Mouse (Mus musculus) CH12.LX (cell line): ENCODE measurements around the gene Caln1. TPM values are rescaled to one million over a fixed set of nuclear protein-coding genes. Genes with fewer than 3 reads are reported as not detected.

Experiments used
- DNase-seq: peaks from one replicate; pipeline ENCODE4 v3.0.0-alpha.2; 2013; ENCODE audit errors: extremely low read depth
- H3K27ac ChIP-seq: 2 replicates; pipeline ENCODE4 v1.5.1; 2012; ENCODE audit warnings: low read depth, mild to moderate bottlenecking, control low read depth, moderate library complexity; ENCODE audit not compliant: insufficient read depth
- H3K27me3 ChIP-seq: replicated peaks from 2 replicates; pipeline ENCODE3; 2012; ENCODE audit warnings: inconsistent platforms
- H3K36me3 ChIP-seq, 2 experiments: replicated peaks in 1 of 2; 2 replicates each; pipeline versions ENCODE3 to v1.6.1; 2012; ENCODE audit warnings: inconsistent platforms in 1 of 2, low read length in 1 of 2, mild to moderate bottlenecking in 1 of 2, mixed read lengths in 1 of 2, moderate library complexity in 1 of 2; ENCODE audit not compliant: control insufficient read depth in 1 of 2, insufficient read depth in 1 of 2
- H3K4me1 ChIP-seq, 2 experiments: 2 replicates each; pipeline ENCODE4 v1.6.1; 2012; ENCODE audit warnings: inconsistent platforms in 1 of 2, moderate library complexity in 1 of 2; ENCODE audit not compliant: insufficient read depth in 2 of 2, control insufficient read depth in 1 of 2
- H3K4me2 ChIP-seq: 2 replicates; pipeline ENCODE4 v1.6.1; 2012; ENCODE audit warnings: low read depth, mild to moderate bottlenecking, control low read depth; ENCODE audit not compliant: poor library complexity, insufficient read depth, severe bottlenecking
- H3K4me3 ChIP-seq, 3 experiments: fragments of 150-350 bp in 1 of 3; sonication (generic) in 1 of 3; replicated peaks in 1 of 3; 2 replicates each; pipeline versions ENCODE3 to v1.5.1; 2011 to 2012; ENCODE audit warnings: low read depth in 2 of 3, low read length in 2 of 3, mild to moderate bottlenecking in 2 of 3, moderate library complexity in 2 of 3, control low read depth in 1 of 3, improper control_type of control experiment in 1 of 3, inconsistent platforms in 1 of 3, mixed read lengths in 1 of 3; ENCODE audit not compliant: poor library complexity in 1 of 3
- H3K79me2 ChIP-seq: replicated peaks from 2 replicates; pipeline ENCODE4 v1.6.1; 2012; ENCODE audit warnings: mild to moderate bottlenecking, moderate library complexity; ENCODE audit not compliant: control insufficient read depth, poor library complexity, insufficient read depth, severe bottlenecking; ENCODE audit errors: extremely low read depth
- H3K9ac ChIP-seq: 2 replicates; pipeline ENCODE4 v1.6.1; 2012; ENCODE audit warnings: low read depth, mild to moderate bottlenecking, control low read depth, moderate library complexity; ENCODE audit not compliant: insufficient read depth
- H3K9me3 ChIP-seq: replicated peaks from 2 replicates; pipeline ENCODE3; 2012; ENCODE audit warnings: low read length, inconsistent platforms, mixed read lengths
- CTCF ChIP-seq, 2 experiments: IDR thresholded peaks in 1 of 2; conservative IDR thresholded peaks in 1 of 2; 2 replicates each; pipeline ENCODE4 v1.5.1; 2011 to 2012; ENCODE audit warnings: low read depth in 2 of 2, low read length in 2 of 2, improper control_type of control experiment in 1 of 2, inconsistent platforms in 1 of 2, mild to moderate bottlenecking in 1 of 2, moderate library complexity in 1 of 2
- IRF4 ChIP-seq: IDR thresholded peaks from 2 replicates; pipeline ENCODE4 v1.6.1; 2014; ENCODE audit warnings: low read depth, mild to moderate bottlenecking, inconsistent platforms, low read length, improper control_type of control experiment
- MAFK ChIP-seq: IDR thresholded peaks from 2 replicates; pipeline ENCODE4 v1.6.1; 2011; ENCODE audit warnings: low read length, improper control_type of control experiment; ENCODE audit not compliant: insufficient replicate concordance
- MAX ChIP-seq: IDR thresholded peaks from 2 replicates; pipeline ENCODE4 v1.6.1; 2011; ENCODE audit warnings: low read length, improper control_type of control experiment
- MXI1 ChIP-seq: IDR thresholded peaks from 2 replicates; pipeline ENCODE4 v1.6.1; 2011; ENCODE audit warnings: mild to moderate bottlenecking, low read depth, low read length, improper control_type of control experiment
- POLR2A ChIP-seq: IDR thresholded peaks from 2 replicates; pipeline ENCODE4 v1.6.1; 2011; ENCODE audit warnings: low read depth, mild to moderate bottlenecking, improper control_type of control experiment, low read length
- POLR2AphosphoS2 ChIP-seq: IDR thresholded peaks from 2 replicates; pipeline ENCODE4 v1.6.1; 2011; ENCODE audit warnings: low read depth, low read length, improper control_type of control experiment
- RAD21 ChIP-seq: IDR thresholded peaks from 2 replicates; pipeline ENCODE4 v1.6.1; 2011; ENCODE audit warnings: low read depth, mild to moderate bottlenecking, low read length, improper control_type of control experiment, moderate library complexity
- RCOR1 ChIP-seq: conservative IDR thresholded peaks from 2 replicates; pipeline ENCODE4 v1.6.1; 2012; ENCODE audit warnings: low read depth, mild to moderate bottlenecking, inconsistent platforms, low read length, improper control_type of control experiment
- SMC3 ChIP-seq: IDR thresholded peaks from 2 replicates; pipeline ENCODE4 v1.6.1; 2011; ENCODE audit warnings: low read depth, low read length, improper control_type of control experiment
- ZC3H11A ChIP-seq: IDR thresholded peaks from 2 replicates; pipeline ENCODE4 v1.6.1; 2012; ENCODE audit warnings: low read depth, mild to moderate bottlenecking, inconsistent platforms, low read length, improper control_type of control experiment
- ZKSCAN1 ChIP-seq: IDR thresholded peaks from 2 replicates; pipeline ENCODE4 v1.6.1; 2012; ENCODE audit warnings: low read depth, inconsistent platforms, low read length, improper control_type of control experiment, borderline replicate concordance
- dilution Hi-C: fragments of 300-500 bp; cut with MboI; formaldehyde crosslinking; loops from 2 replicates; pipeline ENCODE4 v1.14.3; 2020; ENCODE audit warnings: low sequenced_read_pairs; ENCODE audit not compliant: extremely low pct_unique_long_range_greater_than_20kb, extremely low pct_ligation_motif_present
- in situ Hi-C: fragments of 300-500 bp; cut with MboI; formaldehyde crosslinking; loops from 3 replicates; pipeline ENCODE4 v1.14.3; 2019; ENCODE audit warnings: low sequenced_read_pairs, low pct_ligation_motif_present, low pct_unique_long_range_greater_than_20kb, mixed read lengths
- polyA plus RNA-seq: library from polyadenylated mRNA; unstranded; fragments of >175 nt; gene quantifications from 2 replicates; pipeline ENCODE4 v1.2.1, GENCODE M21; 2012; ENCODE audit warnings: low read depth; ENCODE audit not compliant: insufficient read length
- total RNA-seq, 2 experiments: library from RNA; depleted of rRNA; stranded (reverse); fragments of 300-350 nt in 1 of 2; fragments of >200 nt in 1 of 2; gene quantifications; 2 replicates each; pipeline ENCODE4 v1.2.3; 2012 to 2014

The Caln1 gene
- total and polyA plus RNA-seq, 3 experiments: under 0.01 TPM; not detected in 2

- Histone ChIP-seq H3K9me3 (peaks cover 20% of the 10 kb centered on the region), H3K4me1 (no peaks in the 10 kb centered on the region), H3K36me3 (no peaks in the 10 kb centered on the region), H3K27me3 (peaks cover 1% of the 10 kb centered on the region), H3K9ac (no peak overlapping the region), H3K4me3 (no peak overlapping the region), H3K4me2 (no peak overlapping the region), H3K79me2 (no peaks in the 10 kb centered on the region), H3K27ac (no peak overlapping the region)
- in situ Hi-C loops: no loop called here
- dilution Hi-C loops: no loop called here
- TF ChIP-seq RCOR1: no peak
- no peak for TF ChIP-seq ZKSCAN1
- TF ChIP-seq POLR2A: no peak
- TF ChIP-seq MAX: no peak
- TF ChIP-seq MAFK: no peak
- no peak for DNase-seq
These were observed 25.9 kb downstream of the Caln1 start for GRCm38 (mm10) chr5:130395142-130395541.

GRCm38 (mm10) chr5:130400136-130400917 lies 31.1 kb downstream of the Caln1 start:
- H3K79me2 ChIP-seq: no peaks in the 10 kb centered on the region
- no peak overlapping the region for H3K4me3 ChIP-seq
- H3K4me2 ChIP-seq: no peak overlapping the region
- H3K27ac ChIP-seq: no peak overlapping the region
- peaks cover 35% of the 10 kb centered on the region for H3K9me3 ChIP-seq
- H3K4me1 ChIP-seq: no peaks in the 10 kb centered on the region
- DNase-seq: no peak
- in situ Hi-C loops: loop anchor here (10.0 kb wide), 1 partner anchor 454 kb away; no protein-coding TSS in a partner anchor
- peaks cover 1% of the 10 kb centered on the region for H3K27me3 ChIP-seq
- dilution Hi-C loops: no loop called here
- TF ChIP-seq MXI1: no peak
- no peaks in the 10 kb centered on the region for H3K36me3 ChIP-seq
- H3K9ac ChIP-seq: no peak overlapping the region

GRCm38 (mm10) chr5:130405201-130405600 lies 35.9 kb downstream of the Caln1 start:
- no peak overlapping the region for H3K9ac ChIP-seq
- peak; percentile 41 for DNase-seq
- H3K79me2 ChIP-seq: no peaks in the 10 kb centered on the region
- H3K27me3 ChIP-seq: no peaks in the 10 kb centered on the region
- TF ChIP-seq CTCF (conservative IDR thresholded peaks at IDR 0.05 in 1 of 2, IDR thresholded peaks at IDR 0.05 in 1 of 2; ENCODE audit: low read depth in 2 of 2, low read length in 2 of 2) (peak; percentile 82 to 83), IRF4 (no peak), ZC3H11A (0 out of 2 replicates have a peak, but pooled peaks have one; percentile 17), POLR2AphosphoS2 (no peak), SMC3 (peak; percentile 85), RAD21 (peak; percentile 57)
- no peaks in the 10 kb centered on the region for H3K4me1 ChIP-seq
- peaks cover 24% of the 10 kb centered on the region for H3K9me3 ChIP-seq
- no peak overlapping the region for H3K4me3 ChIP-seq
- in situ Hi-C loops: loop anchor here (10.0 kb wide), 1 partner anchor 450 kb away; no protein-coding TSS in a partner anchor
- no peaks in the 10 kb centered on the region for H3K36me3 ChIP-seq
- no peak overlapping the region for H3K4me2 ChIP-seq
- dilution Hi-C loops: no loop called here
- no peak overlapping the region for H3K27ac ChIP-seq
